Mouse (Mus musculus) intestine, embryonic 15.5 days (tissue): ENCODE data around the gene Cyp2d9. TPM values are rescaled to one million over a fixed set of nuclear protein-coding genes. Genes with fewer than 3 reads are reported as not detected.
"Not testable (repeated sequence)": the region's sequence is repeated elsewhere in the genome, so short reads cannot be mapped to it uniquely, and the experiment has no call there.

Experiments used
- ATAC-seq: fragments of 200-750 bp; cut with Nextera tagmentation; 2 replicates; pipeline ENCODE4 v1.8.0; 2017; ENCODE audit warnings: moderate TSS enrichment, moderate library complexity
- H3K27ac ChIP-seq: fragments of 300-500 bp; sonication (generic); 2 replicates; pipeline ENCODE4 v1.5.1; 2015; ENCODE audit warnings: mild to moderate bottlenecking, inconsistent platforms
- H3K27me3 ChIP-seq: fragments of 300-500 bp; sonication (generic); replicated peaks from 2 replicates; pipeline ENCODE4 v1.6.1; 2015; ENCODE audit warnings: inconsistent platforms
- H3K36me3 ChIP-seq: fragments of 300-500 bp; sonication (generic); 2 replicates; pipeline ENCODE4 v1.6.1; 2015; ENCODE audit warnings: inconsistent platforms
- H3K4me1 ChIP-seq: fragments of 300-500 bp; sonication (generic); replicated peaks from 2 replicates; pipeline ENCODE4 v1.6.1; 2015; ENCODE audit warnings: inconsistent platforms
- H3K4me2 ChIP-seq: fragments of 300-500 bp; sonication (generic); replicated peaks from 2 replicates; pipeline ENCODE4 v1.6.1; 2015; ENCODE audit warnings: mild to moderate bottlenecking, inconsistent platforms
- H3K4me3 ChIP-seq: fragments of 300-500 bp; sonication (generic); replicated peaks from 2 replicates; pipeline ENCODE4 v1.5.1; 2015; ENCODE audit warnings: inconsistent platforms
- H3K9ac ChIP-seq: fragments of 300-500 bp; sonication (generic); 2 replicates; pipeline ENCODE4 v1.6.1; 2015; ENCODE audit warnings: inconsistent platforms
- H3K9me3 ChIP-seq: fragments of 300-500 bp; sonication (generic); 2 replicates; pipeline ENCODE4 v1.6.1; 2016; ENCODE audit warnings: inconsistent platforms
- WGBS: fragments of 180-500 bp; shearing (Covaris S2); methylation state at CpG from one replicate; pipeline ENCODE4 v1.1.7; 2015; 5-methylcytosine and 5-hydroxymethylcytosine counted together
- polyA plus RNA-seq: library from polyadenylated mRNA; unstranded; fragments of >200 nt; fragmentation: Nextera tagmentation; extraction: Ambion mirVana; gene quantifications from 2 replicates; pipeline ENCODE4 v1.2.1, GENCODE M21; 2015

Gene Cyp2d9
- 0.19 and 0.30 TPM in 2 replicates for polyA plus RNA-seq

DNA sequence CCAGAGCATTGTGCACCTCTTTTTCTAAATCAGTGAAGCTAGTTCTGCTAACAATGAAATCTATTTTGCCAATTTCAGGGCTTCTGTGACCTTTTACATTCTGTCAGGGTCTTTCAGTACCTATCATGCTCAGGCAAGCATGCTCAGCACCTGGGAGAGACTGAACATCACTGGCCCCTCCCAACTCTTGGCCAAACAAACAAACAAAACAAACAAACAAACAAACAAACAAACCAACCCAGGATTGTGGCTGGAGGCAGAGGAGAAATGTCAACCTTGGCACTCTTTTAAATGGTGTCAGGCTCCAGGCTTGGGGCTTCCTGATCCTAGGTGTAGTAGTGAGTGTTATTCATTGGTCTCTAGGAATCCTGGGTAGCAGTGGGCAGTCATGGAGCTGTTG is at the start of gene Cyp2d9:
TSS of gene Cyp2d9 (plus strand) at position 301 of the 400 bp plus-strand sequence.
- Histone ChIP-seq H3K9ac (no peak within 1 kb of the TSS), H3K27me3 (no peaks in the 10 kb centered on the region), H3K36me3 (no peaks in the 10 kb centered on the region), H3K4me2 (no peak within 1 kb of the TSS), H3K4me1 (no peaks in the 10 kb centered on the region), H3K4me3 (no peak within 1 kb of the TSS), H3K27ac (no peak within 1 kb of the TSS), H3K9me3 (no peaks in the 10 kb centered on the region)
- no peak for ATAC-seq

DNA sequence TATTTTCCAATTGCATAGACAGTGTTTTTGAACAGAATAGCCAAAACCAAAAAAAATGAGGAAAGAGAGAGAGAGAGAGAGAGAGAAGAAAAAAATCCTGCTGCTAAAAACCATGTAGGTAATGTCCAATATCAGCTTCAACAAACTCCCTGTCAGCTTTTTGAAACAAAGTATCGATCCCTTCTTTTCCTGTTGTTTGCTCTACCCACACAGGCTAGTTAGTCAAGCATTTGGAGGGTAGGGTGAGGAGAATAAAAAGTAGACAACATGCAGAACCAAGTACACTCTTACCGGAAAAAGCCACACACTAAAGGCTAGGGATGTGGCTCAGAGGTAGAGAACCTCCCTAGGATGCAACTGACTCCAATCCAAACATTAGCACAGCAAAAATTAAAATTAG is 47.5 kb upstream of the Cyp2d9 start:
- Histone ChIP-seq H3K4me1 (no peaks in the 10 kb centered on the region), H3K9me3 (no peaks in the 10 kb centered on the region), H3K4me3 (no peak overlapping the region), H3K27me3 (no peaks in the 10 kb centered on the region), H3K4me2 (no peak overlapping the region), H3K27ac (no peak overlapping the region), H3K36me3 (no peaks in the 10 kb centered on the region), H3K9ac (no peak overlapping the region)
- 87% methylated on average over 2 of the region's 2 CpGs for WGBS
- no peak for ATAC-seq

DNA sequence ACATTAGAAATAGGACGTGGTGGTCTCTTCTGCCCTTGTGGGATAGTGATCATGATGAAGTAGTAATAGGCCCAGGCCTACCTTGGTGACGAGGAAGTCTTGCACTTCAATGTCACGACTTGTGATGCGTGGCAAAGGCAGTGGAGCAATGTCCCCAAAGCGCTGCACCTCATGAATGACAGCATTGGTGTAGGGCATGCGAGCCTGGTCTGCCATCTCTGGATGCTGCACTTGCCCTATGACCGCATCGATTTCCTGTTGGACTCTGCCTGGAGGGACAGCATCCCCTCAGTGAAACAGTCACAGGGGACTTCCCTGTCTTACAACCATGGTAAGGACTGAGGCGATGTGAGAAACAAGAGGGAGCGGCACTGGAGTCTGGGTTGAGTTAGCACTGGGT is 43.3 kb upstream of the Cyp2d9 start:
- not testable (repeated sequence) for H3K9ac ChIP-seq, H3K4me2 ChIP-seq, H3K27ac ChIP-seq, H3K9me3 ChIP-seq, H3K36me3 ChIP-seq, H3K4me1 ChIP-seq, H3K4me3 ChIP-seq, ATAC-seq, H3K27me3 ChIP-seq
- WGBS = 94% methylated on average over 10 of the region's 10 CpGs

GRCm38 (mm10) chr15:82393922-82394321 is 39.3 kb upstream of the Cyp2d9 start, which contains the start of gene Cyp2d11:
Gene Cyp2d11, minus strand, starts transcription at chr15:82394022.
- not testable (repeated sequence) for H3K4me1 ChIP-seq, H3K36me3 ChIP-seq, ATAC-seq, H3K27ac ChIP-seq, H3K9me3 ChIP-seq, H3K4me2 ChIP-seq, H3K27me3 ChIP-seq, H3K4me3 ChIP-seq, H3K9ac ChIP-seq
- WGBS = 88% methylated on average over 2 of the region's 2 CpGs

DNA sequence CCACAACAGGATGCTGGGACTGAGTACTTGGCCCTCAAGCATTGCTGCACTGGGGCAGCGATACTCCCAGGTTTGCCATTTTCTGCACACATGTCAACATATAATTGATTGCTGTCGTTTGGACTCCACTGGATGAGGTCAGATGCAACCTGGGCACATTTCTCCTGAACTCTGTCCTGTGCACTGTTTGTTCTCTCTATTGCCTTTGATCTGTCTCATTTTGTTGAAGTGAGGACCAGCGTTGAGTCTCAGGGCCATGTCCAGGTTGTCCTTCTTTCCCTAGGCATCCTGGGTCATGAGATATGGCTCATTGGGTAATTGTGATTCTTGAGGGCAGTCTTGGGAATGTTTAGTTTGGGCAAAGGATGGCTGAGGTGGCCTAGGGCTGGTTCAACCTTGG is 37.3 kb upstream of the Cyp2d9 start:
- not testable (repeated sequence) for H3K4me1 ChIP-seq, H3K36me3 ChIP-seq, H3K27ac ChIP-seq, ATAC-seq, H3K27me3 ChIP-seq, H3K4me2 ChIP-seq, H3K4me3 ChIP-seq, H3K9me3 ChIP-seq, H3K9ac ChIP-seq
- 62% methylated on average over 3 of the region's 3 CpGs for WGBS

GRCm38 (mm10) chr15:82401516-82401915 is 31.7 kb upstream of the Cyp2d9 start:
- Histone ChIP-seq H3K27ac (no peak overlapping the region), H3K4me3 (no peak overlapping the region), H3K27me3 (no peaks in the 10 kb centered on the region), H3K9ac (no peak overlapping the region), H3K4me2 (no peak overlapping the region), H3K9me3 (no peaks in the 10 kb centered on the region), H3K36me3 (no peaks in the 10 kb centered on the region), H3K4me1 (no peaks in the 10 kb centered on the region)
- WGBS = 62% methylated on average over 2 of the region's 2 CpGs
- ATAC-seq = no peak

DNA sequence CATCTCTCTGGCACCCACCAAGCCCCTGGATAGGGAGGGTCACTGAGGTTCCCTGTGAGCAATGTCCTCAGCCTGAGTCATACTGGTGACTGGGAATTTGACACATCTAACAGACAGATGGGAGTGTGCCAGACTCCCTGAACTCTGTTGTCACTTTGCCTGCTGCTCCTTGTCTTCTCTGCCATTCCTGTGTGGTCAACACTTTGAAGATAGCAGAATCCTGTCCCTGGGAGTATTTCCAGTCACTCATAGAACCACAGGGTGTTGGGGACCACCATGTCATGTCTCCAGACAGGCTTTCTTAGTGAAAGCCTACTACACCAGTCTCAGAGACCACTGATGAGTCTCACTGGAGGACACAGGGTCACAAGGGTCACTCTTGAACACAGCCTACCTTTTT is 31.1 kb upstream of the Cyp2d9 start:
- H3K9me3 ChIP-seq = no peaks in the 10 kb centered on the region
- no peaks in the 10 kb centered on the region for H3K4me1 ChIP-seq
- H3K27me3 ChIP-seq = no peaks in the 10 kb centered on the region
- H3K27ac ChIP-seq = no peak overlapping the region
- H3K4me3 ChIP-seq = no peak overlapping the region
- H3K36me3 ChIP-seq = no peaks in the 10 kb centered on the region
- ATAC-seq = no peak
- no peak overlapping the region for H3K4me2 ChIP-seq
- no peak overlapping the region for H3K9ac ChIP-seq

DNA sequence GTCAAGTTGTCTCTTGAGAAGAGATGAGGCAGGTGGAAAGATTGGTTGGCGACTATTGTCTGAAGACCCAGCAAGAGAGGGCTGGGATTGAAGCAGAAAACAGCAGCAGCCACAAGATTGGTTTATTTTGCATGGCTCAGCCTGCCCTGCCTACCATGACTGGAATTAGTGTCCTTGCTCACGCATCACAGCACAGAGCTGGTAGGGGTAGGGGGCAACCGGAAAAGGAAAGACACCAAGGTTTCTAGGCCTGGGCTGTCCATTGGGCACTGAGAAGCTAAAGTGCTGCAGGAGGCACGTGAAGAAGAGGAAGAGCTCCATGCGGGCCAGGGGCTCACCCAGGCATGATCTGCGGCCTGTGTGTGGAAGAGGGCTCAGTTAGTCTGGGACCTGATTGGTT is 30.5 kb upstream of the Cyp2d9 start:
- H3K4me3 ChIP-seq = no peak overlapping the region
- no peaks in the 10 kb centered on the region for H3K9me3 ChIP-seq
- H3K9ac ChIP-seq = no peak overlapping the region
- H3K27ac ChIP-seq = no peak overlapping the region
- no peak for ATAC-seq
- no peaks in the 10 kb centered on the region for H3K4me1 ChIP-seq
- no peaks in the 10 kb centered on the region for H3K27me3 ChIP-seq
- 84% methylated on average over 6 of the region's 6 CpGs for WGBS
- H3K4me2 ChIP-seq = no peak overlapping the region
- no peaks in the 10 kb centered on the region for H3K36me3 ChIP-seq

- ATAC-seq = no peak
- 93% methylated on average over 9 of the region's 9 CpGs for WGBS
- Histone ChIP-seq H3K27ac (no peak overlapping the region), H3K36me3 (no peaks in the 10 kb centered on the region), H3K27me3 (no peaks in the 10 kb centered on the region), H3K4me1 (no peaks in the 10 kb centered on the region), H3K9me3 (no peaks in the 10 kb centered on the region), H3K4me2 (no peak overlapping the region), H3K9ac (no peak overlapping the region), H3K4me3 (no peak overlapping the region)
These were observed 29.6 kb upstream of the Cyp2d9 start for GRCm38 (mm10) chr15:82403606-82404005.

DNA sequence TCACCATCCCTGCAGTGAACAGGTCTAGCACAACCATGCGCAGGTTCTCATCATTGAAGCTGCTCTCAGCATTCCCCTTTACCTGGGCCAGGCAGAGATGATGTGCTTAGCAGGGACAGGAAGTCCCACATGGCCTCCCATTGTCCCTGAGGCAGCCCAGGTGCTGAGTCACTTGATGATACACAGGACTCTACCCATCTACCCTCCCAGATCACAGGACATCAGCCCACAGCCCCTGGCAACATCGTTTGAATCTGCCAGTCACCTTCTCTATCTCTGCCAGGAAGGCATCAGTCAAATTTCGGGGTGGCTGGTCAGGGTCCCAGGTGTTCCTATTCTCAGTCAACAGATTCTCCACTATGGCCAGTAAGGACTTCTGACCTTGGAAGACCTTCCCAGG is 29.1 kb upstream of the Cyp2d9 start:
- Histone ChIP-seq H3K4me2 (no peak overlapping the region), H3K4me1 (no peaks in the 10 kb centered on the region)

DNA sequence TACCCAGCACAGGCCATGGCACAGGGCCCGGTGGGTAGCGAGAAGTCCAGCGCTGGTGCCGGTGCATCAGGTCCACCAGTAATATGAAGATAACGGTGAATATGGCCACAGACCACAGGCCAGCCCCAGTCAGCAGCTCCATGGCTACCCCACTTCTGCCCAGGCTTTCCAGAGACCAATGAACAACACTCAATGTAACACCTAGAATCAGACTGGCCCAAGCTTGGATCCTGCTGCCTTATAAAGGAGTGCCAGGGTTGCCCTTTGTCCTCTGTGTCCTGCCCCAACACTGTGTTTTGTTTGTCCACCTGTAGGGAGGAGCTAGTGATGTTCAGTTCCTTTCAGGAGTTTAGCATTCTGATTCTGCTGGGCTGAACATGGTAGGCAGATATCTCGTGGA is 26.3 kb upstream of the Cyp2d9 start, which contains the start of gene Cyp2d10:
TSS of gene Cyp2d10 (minus strand) at position 215 of the 400 bp plus-strand sequence.
- Histone ChIP-seq H3K27ac (no peak within 1 kb of the TSS), H3K4me2 (no peak within 1 kb of the TSS), H3K9me3 (no peaks in the 10 kb centered on the region), H3K4me3 (no peak within 1 kb of the TSS), H3K4me1 (no peaks in the 10 kb centered on the region), H3K27me3 (no peaks in the 10 kb centered on the region), H3K36me3 (no peaks in the 10 kb centered on the region), H3K9ac (no peak within 1 kb of the TSS)
- ATAC-seq = no peak
- 94% methylated on average over 6 of the region's 6 CpGs for WGBS

More for the DNA sequence above, 29.1 kb upstream of the Cyp2d9 start:
- no peaks in the 10 kb centered on the region for H3K9me3 ChIP-seq
- no peak for ATAC-seq
- WGBS = 91% methylated on average over 3 of the region's 3 CpGs
- no peaks in the 10 kb centered on the region for H3K36me3 ChIP-seq
- no peak overlapping the region for H3K9ac ChIP-seq
- H3K27ac ChIP-seq = no peak overlapping the region
- no peak overlapping the region for H3K4me3 ChIP-seq
- no peaks in the 10 kb centered on the region for H3K27me3 ChIP-seq

- no peaks in the 10 kb centered on the region for H3K9me3 ChIP-seq
These were observed 25.7 kb upstream of the Cyp2d9 start for GRCm38 (mm10) chr15:82407536-82407935.

GRCm38 (mm10) chr15:82416797-82417789 is 16.1 kb upstream of the Cyp2d9 start:
- 0 out of 2 replicates have a peak, but pooled peaks cover 8% of the 10 kb centered on the region for H3K4me1 ChIP-seq
- 35% methylated on average over 16 of the region's 16 CpGs for WGBS
- H3K4me3 ChIP-seq = no peak overlapping the region
- H3K9ac ChIP-seq = no peak overlapping the region
- no peaks in the 10 kb centered on the region for H3K9me3 ChIP-seq
- no peaks in the 10 kb centered on the region for H3K27me3 ChIP-seq
- no peaks in the 10 kb centered on the region for H3K36me3 ChIP-seq
- peak; percentile 91 for ATAC-seq
- no peak overlapping the region for H3K27ac ChIP-seq
- H3K4me2 ChIP-seq = peak overlapping the region; percentile 27

More at GRCm38 (mm10) chr15:82407536-82407935, 25.7 kb upstream of the Cyp2d9 start:
- Histone ChIP-seq H3K27ac (no peak overlapping the region), H3K4me3 (no peak overlapping the region), H3K4me2 (no peak overlapping the region), H3K27me3 (no peaks in the 10 kb centered on the region), H3K4me1 (no peaks in the 10 kb centered on the region), H3K36me3 (no peaks in the 10 kb centered on the region), H3K9ac (no peak overlapping the region)
- 82% methylated on average over 4 of the region's 4 CpGs for WGBS
- no peak for ATAC-seq
